Mouse (Mus musculus): Measurements from ENCODE around the gene Psors1c2. TPM values are rescaled to one million over a fixed set of nuclear protein-coding genes. Genes with fewer than 3 reads are reported as not detected.

The Psors1c2 gene
- total RNA-seq, 2 experiments from 2014 or later = not detected

- no peak for DNase-seq
These were observed 25.2 kb downstream of the Psors1c2 start for GRCm38 (mm10) chr17:35558216-35558615.

GRCm38 (mm10) chr17:35567150-35567549 is 34.1 kb downstream of the Psors1c2 start, which contains the start of gene 2300002M23Rik:
2300002M23Rik (plus strand) TSS chr17:35567450.
- no peak for DNase-seq

- no peak for DNase-seq
These were observed 34.8 kb downstream of the Psors1c2 start for GRCm38 (mm10) chr17:35567767-35568166.

- DNase-seq = no peak
These were observed 36.3 kb downstream of the Psors1c2 start for GRCm38 (mm10) chr17:35569091-35569944.

- DNase-seq = no peak
These were observed 37.8 kb downstream of the Psors1c2 start for GRCm38 (mm10) chr17:35570836-35571235.

GRCm38 (mm10) chr17:35571477-35571876 is 38.5 kb downstream of the Psors1c2 start:
- no peak for DNase-seq

- DNase-seq = peak; percentile 83
These were observed 45.2 kb downstream of the Psors1c2 start for GRCm38 (mm10) chr17:35578211-35578610.

GRCm38 (mm10) chr17:35582900-35583299 is 49.9 kb downstream of the Psors1c2 start:
- DNase-seq = no peak

Other genes with a start within 250 kb of the Psors1c2 start
- 1 to 10 TPM; 1.4 to 1.5 TPM for gene H2-Q1, start 212.8 kb upstream of the Psors1c2 start, total RNA-seq (2021)
- 1 to 10 TPM in 1 of 2 experiments, under 1 TPM in 1; 0.70 to 1.4 TPM for gene H2-Q2, start 191.0 kb upstream of the Psors1c2 start, total RNA-seq (2021)
- 10 to 100 TPM; 18.5 to 22.0 TPM for gene H2-Q4, start 153.6 kb upstream of the Psors1c2 start, total RNA-seq (2021)
- 1 to 10 TPM; 3.2 to 4.6 TPM for gene H2-Q6, start 108.4 kb upstream of the Psors1c2 start, total RNA-seq (2021)
- 1 to 10 TPM; 5.1 to 5.2 TPM for gene H2-Q7, start 94.0 kb upstream of the Psors1c2 start, total RNA-seq (2021)
- gene H2-Q10, start 63.1 kb upstream of the Psors1c2 start, total RNA-seq (2021) = 100 to 1,000 TPM in 1 of 2 experiments, 10 to 100 TPM in 1; 41.1 to 106 TPM
- gene Pou5f1, start 27.2 kb upstream of the Psors1c2 start, total RNA-seq (2021) = under 1 TPM; 0.18 to 0.64 TPM
- 10 to 100 TPM; 20.3 to 25.1 TPM for gene Tcf19, start 16.4 kb upstream of the Psors1c2 start, total RNA-seq (2021)
- gene Cchcr1, start 16.1 kb upstream of the Psors1c2 start, total RNA-seq (2021) = 10 to 100 TPM in 1 of 2 experiments, 1 to 10 TPM in 1; 9.9 to 15.8 TPM
- gene Cdsn, start 18.9 kb downstream of the Psors1c2 start, total RNA-seq (2021) = under 1 TPM; 0.24 to 0.30 TPM
- not detected for gene 2300002M23Rik, start 34.2 kb downstream of the Psors1c2 start, total RNA-seq (2021)
- not detected for gene Sfta2, start 68.3 kb downstream of the Psors1c2 start, total RNA-seq (2021)
- not detected for gene Gm9573, start 93.4 kb downstream of the Psors1c2 start, total RNA-seq (2021)
- gene Mucl3, start 110.5 kb downstream of the Psors1c2 start, total RNA-seq (2021) = not detected
- 10 to 100 TPM; 49.2 to 66.4 TPM for gene Vars2, start 134.4 kb downstream of the Psors1c2 start, total RNA-seq (2021)
- 10 to 100 TPM; 27.6 to 32.2 TPM for gene Gtf2h4, start 140.5 kb downstream of the Psors1c2 start, total RNA-seq (2021)
- 10 to 100 TPM; 33.7 to 39.6 TPM for gene Ddr1, start 171.4 kb downstream of the Psors1c2 start, total RNA-seq (2021)